ENCODE assay signal across 11 mouse cellular contexts in genomic region chr10:118268812-118269211, GRCm38 (mm10). TPM values are rescaled to one million over a fixed set of nuclear protein-coding genes. Genes with fewer than 3 reads are reported as not detected.
"Had no signal": no experiment of that assay in that cellular context is flagged by ENCODE, and none has a peak within 500 bp of the region (broad histone marks: within the 10 kb centered on the region; RNA-seq: fewer than 3 reads in every experiment).

No protein-coding gene starts in this region.

RNA-seq across cellular contexts. Expression of gene Gm32802, which starts 10.3 kb away (rescaled TPM):
- total RNA-seq: liver, adult 2 months; megakaryocyte-erythroid progenitor cell, adult 5-6 weeks; monocyte, adult 5-6 weeks had no signal

RNA-seq across cellular contexts. Expression of gene Iltifb, which starts 26.0 kb away (rescaled TPM):
- total RNA-seq: left cerebral cortex, adult 2 months; left cerebral cortex, adult 8-10 months; left cerebral cortex, postnatal 14 days; left cerebral cortex, postnatal 25 days; left cerebral cortex, postnatal 36 days; left cerebral cortex, postnatal 4 days; liver, adult 2 months; megakaryocyte-erythroid progenitor cell, adult 5-6 weeks; monocyte, adult 5-6 weeks had no signal

RNA-seq across cellular contexts. Expression of gene Gm32717, which starts 28.2 kb away (rescaled TPM):
- total RNA-seq: liver, adult 2 months; megakaryocyte-erythroid progenitor cell, adult 5-6 weeks; monocyte, adult 5-6 weeks had no signal

RNA-seq across cellular contexts. Expression of gene Gm9040, which starts 58.0 kb away (rescaled TPM):
- total RNA-seq: left cerebral cortex, adult 2 months; left cerebral cortex, adult 8-10 months; left cerebral cortex, postnatal 10 days; left cerebral cortex, postnatal 14 days; left cerebral cortex, postnatal 25 days; left cerebral cortex, postnatal 36 days; left cerebral cortex, postnatal 4 days; liver, adult 2 months; megakaryocyte-erythroid progenitor cell, adult 5-6 weeks; midbrain, postnatal 0 days; monocyte, adult 5-6 weeks had no signal
